Mouse (Mus musculus) intestine, embryonic 14.5 days (tissue): Measurements from ENCODE around the gene Apol7b. TPM values are rescaled to one million over a fixed set of nuclear protein-coding genes. Genes with fewer than 3 reads are reported as not detected.
"Not testable (repeated sequence)": the region's sequence is repeated elsewhere in the genome, so short reads cannot be mapped to it uniquely, and the experiment has no call there.

Experiments used
- ATAC-seq: fragments of 200-750 bp; cut with Nextera tagmentation; replicated peaks from 2 replicates; pipeline ENCODE4 v1.8.0; 2017; ENCODE audit warnings: low read depth, moderate number of reproducible peaks, moderate TSS enrichment, moderate library complexity; ENCODE audit not compliant: low FRiP score, low TSS enrichment
- DNase-seq: peaks from one replicate; pipeline ENCODE4 v3.0.0-alpha.2; 2018; ENCODE audit warnings: low spot score
- H3K27ac ChIP-seq: fragments of 300-500 bp; sonication (generic); 2 replicates; pipeline ENCODE4 v1.5.1; 2014; ENCODE audit warnings: low read depth, mild to moderate bottlenecking, control low read depth
- H3K27me3 ChIP-seq: fragments of 300-500 bp; sonication (generic); replicated peaks from 2 replicates; pipeline ENCODE4 v1.6.1; 2014; ENCODE audit warnings: low read length, control low read depth; ENCODE audit not compliant: control insufficient read depth, insufficient read depth
- H3K36me3 ChIP-seq: fragments of 300-500 bp; sonication (generic); 2 replicates; pipeline ENCODE4 v1.6.1; 2014; ENCODE audit warnings: low read length, control low read depth; ENCODE audit not compliant: control insufficient read depth, insufficient read depth
- H3K4me1 ChIP-seq: fragments of 300-500 bp; sonication (generic); replicated peaks from 2 replicates; pipeline ENCODE4 v1.6.1; 2014; ENCODE audit warnings: low read length, control low read depth, mixed read lengths; ENCODE audit not compliant: control insufficient read depth, insufficient read depth
- H3K4me2 ChIP-seq: fragments of 300-500 bp; sonication (generic); 2 replicates; pipeline ENCODE4 v1.6.1; 2014; ENCODE audit warnings: low read length
- H3K4me3 ChIP-seq: fragments of 300-500 bp; sonication (generic); 2 replicates; pipeline ENCODE4 v1.5.1; 2014; ENCODE audit warnings: low read depth, low read length, control low read depth, mixed read lengths
- H3K9ac ChIP-seq: fragments of 300-500 bp; sonication (generic); 2 replicates; pipeline ENCODE4 v1.6.1; 2014; ENCODE audit warnings: mild to moderate bottlenecking, low read length
- H3K9me3 ChIP-seq: fragments of 300-500 bp; sonication (generic); 2 replicates; pipeline ENCODE4 v1.6.1; 2016; ENCODE audit warnings: low read length, control low read depth; ENCODE audit not compliant: control insufficient read depth
- WGBS: fragments of 180-500 bp; shearing (Covaris S2); extraction: QIAGEN DNeasy Blood & Tissue Kit; methylation state at CpG from one replicate; pipeline ENCODE4 v1.1.7; 2014; 5-methylcytosine and 5-hydroxymethylcytosine counted together
- polyA plus RNA-seq: library from polyadenylated mRNA; unstranded; fragments of >200 nt; fragmentation: Nextera tagmentation; extraction: Ambion mirVana; gene quantifications from 2 replicates; pipeline ENCODE4 v1.2.1, GENCODE M21; 2014

Apol7b gene
- polyA plus RNA-seq, 1 experiment from 2014 or later, result not detected

GRCm38 (mm10) chr15:77399027-77399426 is 48.3 kb downstream of the Apol7b start, which contains the start of gene Apol7a:
Gene Apol7a (minus strand): TSS chr15:77399110.
- H3K4me1 ChIP-seq, H3K9ac ChIP-seq, ATAC-seq, H3K4me3 ChIP-seq, H3K9me3 ChIP-seq, H3K27me3 ChIP-seq, H3K36me3 ChIP-seq: not testable (repeated sequence)
- H3K27ac ChIP-seq, result peak within 1 kb of the TSS; percentile 64
- peak within 1 kb of the TSS; percentile 30; the same call in 1 of the 2 replicates for H3K4me2 ChIP-seq
- peak; percentile 73 for DNase-seq
- WGBS, result 58% methylated on average over 9 of the region's 9 CpGs

- H3K9me3 ChIP-seq, H3K4me1 ChIP-seq, H3K27me3 ChIP-seq, H3K4me2 ChIP-seq, H3K4me3 ChIP-seq, H3K36me3 ChIP-seq, H3K9ac ChIP-seq: not testable (repeated sequence)
- ATAC-seq, result peak; percentile 84
- 32% methylated on average over 11 of the region's 11 CpGs for WGBS
- peak; percentile 61 for DNase-seq
- peak overlapping the region; percentile 64 for H3K27ac ChIP-seq
These were observed 49.7 kb downstream of the Apol7b start for GRCm38 (mm10) chr15:77397450-77398132.

- not testable (repeated sequence) for H3K27me3 ChIP-seq, H3K9ac ChIP-seq, H3K4me3 ChIP-seq, DNase-seq, H3K4me2 ChIP-seq, H3K27ac ChIP-seq, H3K9me3 ChIP-seq, H3K4me1 ChIP-seq, H3K36me3 ChIP-seq, ATAC-seq
- WGBS, result 62% methylated on average over 3 of the region's 3 CpGs
These were observed 53.5 kb downstream of the Apol7b start for GRCm38 (mm10) chr15:77393832-77394231.

- 84% methylated on average over 2 of the region's 2 CpGs for WGBS
These were observed 59.8 kb downstream of the Apol7b start for GRCm38 (mm10) chr15:77387462-77387861.

GRCm38 (mm10) chr15:77384340-77385030 is 62.8 kb downstream of the Apol7b start:
- Histone ChIP-seq H3K4me2 (no peak overlapping the region), H3K9me3 (no peaks in the 10 kb centered on the region), H3K9ac (no peak overlapping the region), H3K4me1 (no peaks in the 10 kb centered on the region), H3K27ac (no peak overlapping the region), H3K36me3 (no peaks in the 10 kb centered on the region), H3K4me3 (no peak overlapping the region), H3K27me3 (no peaks in the 10 kb centered on the region)
- ATAC-seq, result no peak
- no peak for DNase-seq
- WGBS, result 95% methylated on average over 7 of the region's 7 CpGs

More at GRCm38 (mm10) chr15:77387462-77387861, 59.8 kb downstream of the Apol7b start:
- Histone ChIP-seq H3K9me3 (no peaks in the 10 kb centered on the region), H3K9ac (no peak overlapping the region), H3K4me2 (no peak overlapping the region), H3K27me3 (no peaks in the 10 kb centered on the region), H3K36me3 (no peaks in the 10 kb centered on the region), H3K4me1 (no peaks in the 10 kb centered on the region), H3K27ac (no peak overlapping the region), H3K4me3 (no peak overlapping the region)
- DNase-seq (no peak), ATAC-seq (no peak)

- Histone ChIP-seq H3K4me2 (no peak overlapping the region), H3K9ac (no peak overlapping the region), H3K27me3 (no peaks in the 10 kb centered on the region), H3K4me1 (no peaks in the 10 kb centered on the region), H3K9me3 (no peaks in the 10 kb centered on the region), H3K36me3 (no peaks in the 10 kb centered on the region), H3K27ac (no peak overlapping the region), H3K4me3 (no peak overlapping the region)
- DNase-seq (no peak), ATAC-seq (no peak)
- WGBS, result 54% methylated on average over 1 of the region's 1 CpGs
These were observed 64.4 kb downstream of the Apol7b start for GRCm38 (mm10) chr15:77382880-77383279.

GRCm38 (mm10) chr15:77382271-77382850 is 64.9 kb downstream of the Apol7b start:
- Histone ChIP-seq H3K27me3 (no peaks in the 10 kb centered on the region), H3K9ac (no peak overlapping the region), H3K27ac (no peak overlapping the region), H3K4me3 (no peak overlapping the region), H3K4me1 (no peaks in the 10 kb centered on the region), H3K4me2 (no peak overlapping the region), H3K9me3 (no peaks in the 10 kb centered on the region), H3K36me3 (no peaks in the 10 kb centered on the region)
- WGBS, result 79% methylated on average over 11 of the region's 11 CpGs
- DNase-seq (no peak), ATAC-seq (peak; percentile 79; the same call in 1 of the 2 replicates)

GRCm38 (mm10) chr15:77381481-77381880 is 65.8 kb downstream of the Apol7b start:
- ATAC-seq (no peak), DNase-seq (no peak)
- Histone ChIP-seq H3K27me3 (no peaks in the 10 kb centered on the region), H3K36me3 (no peaks in the 10 kb centered on the region), H3K4me1 (no peaks in the 10 kb centered on the region), H3K9me3 (no peaks in the 10 kb centered on the region), H3K4me3 (no peak overlapping the region), H3K27ac (no peak overlapping the region), H3K9ac (no peak overlapping the region), H3K4me2 (no peak overlapping the region)
- 80% methylated on average over 6 of the region's 6 CpGs for WGBS
